Mouse (Mus musculus): ENCODE measurements around the gene Tsc2.

Tsc2 gene

GRCm38 (mm10) chr17:24567034-24567779 lies 65.2 kb downstream of the Tsc2 start:
- DNase-seq (ENCODE audit: low spot score in 2 of 2), result no peak

DNA sequence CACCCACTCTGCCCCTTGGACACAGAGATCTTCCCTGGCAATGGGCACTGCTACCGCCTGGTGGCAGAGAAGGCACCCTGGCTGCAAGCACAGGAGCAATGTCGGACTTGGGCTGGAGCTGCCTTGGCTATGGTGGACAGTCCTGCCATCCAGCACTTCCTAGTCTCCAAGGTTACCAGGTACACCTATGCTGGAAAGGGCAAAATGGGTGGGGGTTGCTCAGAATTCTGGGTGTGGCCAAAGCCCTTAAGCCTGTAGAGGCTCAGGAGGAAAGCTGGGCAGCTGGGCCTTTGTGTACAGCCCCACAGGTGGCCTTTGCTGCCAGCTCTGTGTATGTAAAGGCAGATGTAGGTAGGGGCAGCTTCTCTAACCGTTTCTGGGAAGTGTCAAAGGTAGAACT lies 66.6 kb downstream of the Tsc2 start:
- no peak for DNase-seq (ENCODE audit: low spot score in 2 of 2)

DNA sequence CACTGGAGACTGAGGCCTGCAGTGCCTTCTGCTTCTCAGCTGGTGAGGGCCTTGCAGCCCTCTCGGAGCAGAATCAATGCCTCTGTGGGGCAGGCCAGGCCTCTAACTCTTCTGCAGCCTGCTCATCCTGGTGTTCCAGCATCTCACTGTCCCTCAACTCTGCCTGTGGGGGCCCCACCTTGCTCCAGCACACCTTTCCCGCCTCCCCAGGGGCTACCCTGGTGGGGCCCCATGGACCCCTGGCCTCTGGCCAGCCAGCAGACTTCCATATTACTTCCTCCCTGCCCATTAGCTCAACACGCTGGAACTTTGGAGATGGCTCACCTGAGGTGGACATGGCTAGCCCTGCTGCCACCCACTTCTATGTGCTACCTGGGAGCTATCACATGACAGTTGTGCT lies 67.3 kb downstream of the Tsc2 start:
- DNase-seq (ENCODE audit: low spot score in 2 of 2), result no peak

DNA sequence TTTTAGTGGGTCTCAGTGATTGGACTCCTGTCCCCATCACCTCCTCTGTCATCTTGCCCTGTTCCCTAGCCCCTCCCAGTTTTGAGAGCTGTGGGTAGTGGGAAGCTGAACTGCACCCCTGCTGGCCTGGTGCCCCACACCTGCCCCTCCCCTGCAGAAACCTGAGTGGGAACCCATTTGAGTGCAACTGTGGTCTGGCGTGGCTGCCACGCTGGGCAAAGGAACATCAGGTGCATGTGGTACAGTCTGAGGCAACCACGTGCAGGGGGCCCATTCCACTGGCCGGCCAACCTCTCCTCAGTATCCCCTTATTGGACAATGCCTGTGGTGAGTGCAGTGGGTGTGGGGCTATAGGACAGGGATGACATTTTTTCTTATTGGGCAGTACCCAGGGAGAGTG lies 68.0 kb downstream of the Tsc2 start:
- no peak for DNase-seq (ENCODE audit: low spot score in 2 of 2)

DNA sequence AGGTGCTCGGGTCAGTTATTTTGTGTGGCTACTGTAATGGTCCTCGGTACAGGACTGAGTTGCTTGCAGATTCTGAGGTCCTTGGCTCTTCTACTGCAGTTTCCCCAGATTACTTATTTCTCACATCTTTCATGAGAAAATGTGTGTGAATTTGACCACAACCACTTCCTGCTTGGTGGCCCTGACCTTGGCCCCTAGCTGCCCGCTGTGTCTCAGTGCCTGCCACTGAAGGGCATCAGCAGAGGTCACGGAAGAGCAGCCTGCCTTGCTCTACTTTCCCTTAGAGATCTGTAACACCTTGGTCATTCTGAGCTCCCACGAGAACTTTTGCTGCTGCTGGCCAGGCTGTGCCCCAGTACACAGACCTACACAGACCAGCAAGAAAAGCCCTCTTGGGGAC lies 68.8 kb downstream of the Tsc2 start:
- no peak for DNase-seq (ENCODE audit: low spot score in 2 of 2)

DNA sequence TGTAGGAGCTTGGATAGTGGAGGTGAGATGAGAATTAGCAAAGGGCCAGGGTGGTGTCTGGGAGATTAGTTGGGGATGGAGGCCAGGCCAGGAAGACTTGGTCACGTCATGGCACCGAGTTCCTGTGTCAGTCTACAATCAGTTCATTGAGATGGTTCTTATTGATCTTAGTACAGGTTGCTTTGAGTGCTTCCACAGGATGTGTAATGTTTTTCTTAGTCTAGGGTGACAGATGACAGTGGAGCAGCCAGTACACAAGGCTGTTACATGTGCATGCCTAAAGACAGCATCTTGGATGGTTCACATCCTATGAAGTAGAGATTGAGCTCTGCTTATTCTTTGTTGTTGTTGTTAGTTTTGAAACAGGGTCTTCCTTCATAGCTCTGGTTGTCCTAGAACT lies 70.8 kb downstream of the Tsc2 start:
- DNase-seq (ENCODE audit: low spot score in 2 of 2), result no peak

GRCm38 (mm10) chr17:24560301-24561028 lies 72.0 kb downstream of the Tsc2 start:
- no peak for DNase-seq (ENCODE audit: low spot score in 2 of 2)

DNA sequence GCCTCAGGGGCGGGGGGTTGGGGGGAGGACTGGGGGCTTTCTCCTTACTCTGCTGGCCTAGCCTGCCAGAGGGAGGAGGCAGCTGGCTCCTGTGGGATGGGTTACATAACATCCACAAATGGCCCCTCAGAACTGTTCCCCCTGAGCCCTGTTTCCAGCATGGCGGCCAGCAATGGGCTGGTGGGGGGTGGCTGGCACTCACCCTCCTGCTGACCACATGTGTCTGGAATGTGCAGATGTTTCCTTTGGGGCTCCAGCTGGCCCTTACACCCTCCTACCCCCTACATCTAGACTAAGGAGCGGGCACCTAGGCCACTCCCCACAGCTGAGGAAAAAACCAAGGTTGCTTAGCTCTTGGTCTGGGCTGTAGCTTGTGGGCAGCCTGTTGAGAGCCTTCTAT lies 73.3 kb downstream of the Tsc2 start:
- DNase-seq (ENCODE audit: low spot score in 2 of 2), result no peak

GRCm38 (mm10) chr17:24558600-24559099 lies 73.8 kb downstream of the Tsc2 start:
- no peak for DNase-seq (ENCODE audit: low spot score in 2 of 2)

DNA sequence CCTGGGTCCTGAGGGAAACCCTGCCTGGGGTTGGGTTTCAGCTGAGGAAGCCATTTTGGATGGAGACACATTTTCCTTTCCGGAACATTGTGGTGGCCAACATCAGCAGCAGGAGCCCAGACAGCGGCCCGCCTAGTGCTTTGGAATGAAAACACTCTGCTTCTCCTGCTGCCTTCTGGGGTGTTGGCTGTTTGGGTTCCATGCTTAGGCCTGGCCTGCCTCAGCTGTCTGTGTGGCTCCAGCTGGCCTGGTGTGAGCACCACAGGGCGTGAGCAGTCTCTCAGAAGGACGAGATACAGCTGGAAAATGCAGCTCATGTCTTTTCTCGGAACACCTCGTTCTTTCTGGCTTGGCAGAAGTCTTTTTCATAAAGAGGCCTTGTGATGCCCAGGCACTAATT lies 75.3 kb downstream of the Tsc2 start:
- DNase-seq (ENCODE audit: low spot score in 2 of 2), result no peak

GRCm38 (mm10) chr17:24551050-24551444 lies 81.4 kb downstream of the Tsc2 start:
- DNase-seq (ENCODE audit: low spot score in 2 of 2), result no peak

DNA sequence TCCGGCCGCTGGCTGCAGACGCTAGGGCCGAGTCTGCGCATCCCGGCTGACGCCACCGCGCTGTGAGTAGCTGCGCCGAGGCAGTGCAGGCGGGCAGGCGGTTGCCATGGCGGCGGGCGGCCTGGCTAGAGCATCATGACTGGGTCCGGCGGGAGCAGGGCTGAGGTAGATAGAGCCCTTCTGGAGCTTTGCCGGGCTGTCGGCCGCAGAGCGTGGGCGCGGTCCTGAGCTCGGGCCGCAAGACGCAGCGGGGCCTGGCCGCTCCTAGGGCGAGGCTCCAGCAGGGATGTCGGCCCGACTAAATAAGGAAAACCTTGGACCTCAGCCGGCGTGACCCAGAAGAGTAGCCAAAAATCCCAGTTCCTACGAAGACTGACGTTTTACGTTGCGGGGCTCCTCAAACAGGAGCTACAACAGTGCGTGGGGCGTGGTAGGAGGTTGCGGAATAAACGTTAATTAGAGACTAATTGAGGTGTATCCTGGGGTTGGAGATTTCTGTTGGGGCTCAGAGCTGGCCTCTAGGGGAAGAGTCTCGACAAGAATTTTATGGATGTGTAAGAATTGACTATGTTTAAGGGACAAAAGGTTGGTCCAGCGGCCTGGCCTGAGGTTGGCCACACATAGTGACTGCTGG lies 81.9 kb downstream of the Tsc2 start:
- peak; percentile 48 to 58 for DNase-seq (ENCODE audit: low spot score in 2 of 2)

- peak; percentile 99 for DNase-seq (ENCODE audit: low spot score in 2 of 2)
Measured at GRCm38 (mm10) chr17:24549618-24550415, 82.6 kb downstream of the Tsc2 start, which contains the start of gene Pkd1. TSS of gene Pkd1 (plus strand) at chr17:24549834.

DNA sequence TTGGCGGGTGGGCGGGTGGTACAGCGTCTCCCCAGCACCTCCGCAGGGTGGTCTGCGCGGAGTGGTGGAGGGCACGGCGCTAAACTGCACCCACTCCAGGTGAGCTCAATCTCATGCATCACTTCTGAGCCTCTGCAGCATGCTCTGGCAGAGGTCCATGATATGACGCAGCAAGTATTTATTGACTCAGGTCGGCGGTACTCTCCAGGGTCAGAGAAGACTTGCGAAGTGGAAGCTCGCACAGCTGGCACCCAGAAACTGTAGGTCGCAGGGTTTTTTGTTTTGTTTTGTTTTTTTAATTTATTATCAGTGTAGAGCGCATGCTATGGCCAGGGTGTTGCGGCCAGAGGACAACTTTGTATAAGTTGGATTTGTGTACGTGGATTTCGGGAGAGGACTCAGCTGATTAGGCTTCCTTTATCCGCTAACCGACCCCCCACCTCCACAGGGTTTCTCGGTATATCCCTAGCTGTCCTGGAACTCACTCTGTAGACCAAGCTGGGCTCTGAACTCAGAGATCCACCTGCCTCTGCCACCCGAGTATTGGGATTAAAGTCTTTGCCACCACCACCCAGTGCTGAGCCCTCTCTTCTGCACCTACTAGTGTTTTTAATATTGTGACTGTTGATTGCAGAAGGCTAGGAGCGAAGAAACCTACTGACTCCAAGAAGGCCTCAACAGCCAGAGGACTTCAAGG lies 83.4 kb downstream of the Tsc2 start:
- peak; percentile 28 to 44 for DNase-seq (ENCODE audit: low spot score in 2 of 2)

GRCm38 (mm10) chr17:24548435-24548834 lies 84.0 kb downstream of the Tsc2 start:
- peak in 1 of 2 experiments; percentile 23 for DNase-seq (ENCODE audit: low spot score in 2 of 2)

- no peak for DNase-seq (ENCODE audit: low spot score in 2 of 2)
Measured at GRCm38 (mm10) chr17:24546234-24546633, 86.2 kb downstream of the Tsc2 start.
